In the genomic region with DNA sequence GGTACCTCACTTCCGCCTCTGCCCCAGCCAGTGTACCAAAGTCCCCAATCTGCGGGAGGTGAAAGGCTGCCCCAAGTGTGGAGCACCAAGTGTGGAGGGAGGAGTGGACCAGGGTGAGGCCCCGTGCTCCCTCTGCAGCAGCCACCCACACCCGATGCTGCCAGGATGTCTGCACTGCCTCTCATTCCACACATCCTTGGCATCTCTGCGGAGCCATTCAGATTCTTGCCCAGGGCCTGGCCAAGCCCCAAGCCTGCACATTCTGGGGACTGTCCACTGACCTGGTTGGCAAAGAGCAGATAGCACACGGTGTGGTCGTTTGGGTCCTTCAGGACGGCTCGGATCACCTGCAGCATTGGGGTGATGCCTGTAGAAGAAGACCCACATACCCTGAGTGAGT, we compare ENCODE assay signal across 28 mouse cellular contexts. TPM values are rescaled to one million over a fixed set of nuclear protein-coding genes. Genes with fewer than 3 reads are reported as not detected.
DNase-seq lines count a peak whose midpoint lies in the region; ATAC-seq lines count a peak whose summit lies in the region.
"Had no signal": no experiment of that assay in that cellular context is flagged by ENCODE, and none has a peak within 500 bp of the region (broad histone marks: within the 10 kb centered on the region; RNA-seq: fewer than 3 reads in every experiment).

No protein-coding gene starts in this region.

- H3K36me3 ChIP-seq in heart, embryonic 10.5 days: peaks cover 72% of the 10 kb centered on the region
- peaks cover 93% of the 10 kb centered on the region for H3K36me3 ChIP-seq in liver, embryonic 15.5 days (replicated peaks)
- H3K36me3 ChIP-seq in liver, embryonic 12.5 days: peaks cover 95% of the 10 kb centered on the region

- no peaks in the 10 kb centered on the region for H3K27me3 ChIP-seq in heart, embryonic 10.5 days (ENCODE audit: insufficient read depth, poor library complexity, severe bottlenecking)
- no peaks in the 10 kb centered on the region for H3K27me3 ChIP-seq in liver, embryonic 15.5 days
- H3K27me3 ChIP-seq in liver, embryonic 12.5 days (replicated peaks): no peaks in the 10 kb centered on the region
- H3K27me3 ChIP-seq: limb, embryonic 15.5 days; lung, embryonic 15.5 days; megakaryocyte, embryonic 14.5 days; neural tube, embryonic 12.5 days had no signal

- H3K9me3 ChIP-seq in heart, embryonic 10.5 days: no peaks in the 10 kb centered on the region
- H3K9me3 ChIP-seq in liver, embryonic 15.5 days (replicated peaks): no peaks in the 10 kb centered on the region
- no peaks in the 10 kb centered on the region for H3K9me3 ChIP-seq in liver, embryonic 12.5 days (replicated peaks)
- H3K9me3 ChIP-seq: limb, embryonic 10.5 days; limb, embryonic 15.5 days; lung, embryonic 15.5 days; megakaryocyte, embryonic 14.5 days; neural tube, embryonic 12.5 days had no signal

- no peak for ATAC-seq in cerebellum, adult (ENCODE audit: insufficient number of reproducible peaks, low FRiP score, low TSS enrichment)
- no peak for ATAC-seq in liver, embryonic 15.5 days (ENCODE audit: insufficient read depth)
- ATAC-seq in liver, embryonic 12.5 days: no peak
- ATAC-seq: forebrain, embryonic 16.5 days; intestine, postnatal 0 days; midbrain, embryonic 16.5 days had no signal

- H3K9ac ChIP-seq in liver, embryonic 15.5 days: no peak overlapping the region
- H3K9ac ChIP-seq in liver, embryonic 12.5 days: no peak overlapping the region
- H3K9ac ChIP-seq: hindbrain, embryonic 14.5 days; limb, embryonic 15.5 days; lung, embryonic 15.5 days; neural tube, embryonic 12.5 days had no signal

- H3K4me2 ChIP-seq in liver, embryonic 15.5 days: no peak overlapping the region
- H3K4me2 ChIP-seq in liver, embryonic 12.5 days: no peak overlapping the region
- H3K4me2 ChIP-seq: hindbrain, embryonic 14.5 days; limb, embryonic 15.5 days; lung, embryonic 15.5 days; neural tube, embryonic 12.5 days had no signal

- WGBS in heart, embryonic 10.5 days: 96% methylated on average over 9 of the region's 9 CpGs
- WGBS in liver, embryonic 15.5 days (ENCODE audit: insufficient replicate concordance): 92% methylated on average over 9 of the region's 9 CpGs
- WGBS in liver, embryonic 12.5 days (ENCODE audit: insufficient replicate concordance): 94% methylated on average over 9 of the region's 9 CpGs

- H3K4me3 ChIP-seq in heart, embryonic 10.5 days: no peak overlapping the region
- H3K4me3 ChIP-seq in liver, embryonic 15.5 days (replicated peaks): no peak overlapping the region
- H3K4me3 ChIP-seq in liver, embryonic 12.5 days: no peak overlapping the region
- H3K4me3 ChIP-seq: erythroblast, embryonic 14.5 days; limb, embryonic 10.5 days; limb, embryonic 15.5 days; lung, embryonic 15.5 days; megakaryocyte, embryonic 14.5 days; neural tube, embryonic 12.5 days had no signal

- H3K27ac ChIP-seq in heart, embryonic 10.5 days: no peak overlapping the region
- H3K27ac ChIP-seq in liver, embryonic 15.5 days (replicated peaks): peak overlapping the region; percentile 19; the same call in 1 of the 2 replicates
- H3K27ac ChIP-seq in liver, embryonic 12.5 days: no peak overlapping the region
- H3K27ac ChIP-seq: hindbrain, embryonic 14.5 days; limb, embryonic 10.5 days; limb, embryonic 15.5 days; lung, embryonic 15.5 days; neural tube, embryonic 12.5 days; stomach, postnatal 0 days had no signal

- intact Hi-C loops in heart, postnatal 10 days (cut with DNase I): loop anchor here (5.0 kb wide), 2 partner anchors 212 to 357 kb away; no protein-coding TSS in a partner anchor

- H3K4me1 ChIP-seq in heart, embryonic 10.5 days: peaks cover 20% of the 10 kb centered on the region
- H3K4me1 ChIP-seq in liver, embryonic 15.5 days (replicated peaks): peaks cover 43% of the 10 kb centered on the region
- peaks cover 45% of the 10 kb centered on the region for H3K4me1 ChIP-seq in liver, embryonic 12.5 days

- peak; percentile 39 to 51 for DNase-seq in cerebellum, postnatal 14 days
- peak; percentile 62 to 81 for DNase-seq in heart, postnatal 10 days
- DNase-seq in heart, embryonic 10.5 days (ENCODE audit: low spot score): no peak
- DNase-seq in testis, postnatal 10 days (ENCODE audit: low spot score): peak; percentile 38
- no peak for DNase-seq in testis, postnatal 14 days (ENCODE audit: low spot score)
- DNase-seq: adrenal gland, postnatal 14 days; cerebellum, adult 9-11 months; gastrocnemius, postnatal 10 days; kidney, adult 9 months; kidney, postnatal 10 days; layer of hippocampus, postnatal 36 days; lung, postnatal 4 days; right cerebral cortex, postnatal 4 days; thymus, postnatal 4 days had no signal

RNA-seq across cellular contexts. Expression of gene Poldip3, which starts 10.6 kb away (rescaled TPM):
- 10 to 100 TPM; 45.7 to 47.3 TPM for total RNA-seq in heart, postnatal 10 days (2021)
- 105 and 119 TPM in 2 replicates for polyA plus RNA-seq in heart, embryonic 10.5 days (2016; fragmentation: Nextera tagmentation; extraction: Ambion mirVana)
- 55.5 and 61.3 TPM in 2 replicates for polyA plus RNA-seq in liver, embryonic 15.5 days (2015; fragmentation: Nextera tagmentation; extraction: Ambion mirVana)
- 83.0 and 86.7 TPM in 2 replicates for polyA plus RNA-seq in liver, embryonic 12.5 days (2016; fragmentation: Nextera tagmentation; extraction: Ambion mirVana)

RNA-seq across cellular contexts. Expression of gene Cyb5r3, which starts 12.6 kb away (rescaled TPM):
- total RNA-seq in heart, postnatal 10 days (2021): 100 to 1,000 TPM; 133 to 136 TPM
- 177 and 178 TPM in 2 replicates for polyA plus RNA-seq in heart, embryonic 10.5 days (2016; fragmentation: Nextera tagmentation; extraction: Ambion mirVana)
- 143 and 165 TPM in 2 replicates for polyA plus RNA-seq in liver, embryonic 15.5 days (2015; fragmentation: Nextera tagmentation; extraction: Ambion mirVana)
- polyA plus RNA-seq in liver, embryonic 12.5 days (2016; fragmentation: Nextera tagmentation; extraction: Ambion mirVana): 151 and 172 TPM in 2 replicates

RNA-seq across cellular contexts. Expression of gene Rrp7a, which starts 37.2 kb away (rescaled TPM):
- total RNA-seq in heart, postnatal 10 days (2021): 10 to 100 TPM; 37.3 to 46.2 TPM
- 52.7 and 64.6 TPM in 2 replicates for polyA plus RNA-seq in heart, embryonic 10.5 days (2016; fragmentation: Nextera tagmentation; extraction: Ambion mirVana)
- polyA plus RNA-seq in liver, embryonic 15.5 days (2015; fragmentation: Nextera tagmentation; extraction: Ambion mirVana): 22.0 and 25.7 TPM in 2 replicates
- 36.5 and 42.3 TPM in 2 replicates for polyA plus RNA-seq in liver, embryonic 12.5 days (2016; fragmentation: Nextera tagmentation; extraction: Ambion mirVana)

Comparison
In these comparisons a context has a peak if more than half of its experiments do, and no peak if none do; other contexts are left out.
1. DNase-seq: peak in cerebellum, postnatal 14 days (2 of 2), heart, postnatal 10 days (2 of 2) and testis, postnatal 10 days (single experiment); none in heart, embryonic 10.5 days (single experiment) and testis, postnatal 14 days (single experiment).